Mouse (Mus musculus) MEL (cell line): Measurements from ENCODE around the gene Snrpn.

ENCODE experiments used
- CTCF ChIP-seq, 3 experiments: IDR thresholded peaks in 2 of 3; conservative IDR thresholded peaks in 1 of 3; 2 replicates each; pipeline ENCODE4 v1.5.1; 2011 to 2012; ENCODE audit warnings: low read length in 3 of 3, low read depth in 2 of 3, mild to moderate bottlenecking in 2 of 3, improper control_type of control experiment in 1 of 3, inconsistent platforms in 1 of 3, mixed read lengths in 1 of 3, moderate library complexity in 1 of 3; ENCODE audit not compliant: control insufficient read depth in 1 of 3, insufficient read depth in 1 of 3, poor library complexity in 1 of 3, severe bottlenecking in 1 of 3
- GABPA ChIP-seq: IDR thresholded peaks from 2 replicates; pipeline ENCODE4 v1.6.1; 2012; ENCODE audit warnings: low read depth, mild to moderate bottlenecking, inconsistent platforms, low read length, improper control_type of control experiment, moderate library complexity
- MAX ChIP-seq: IDR thresholded peaks from 2 replicates; pipeline ENCODE4 v1.6.1; 2011; ENCODE audit warnings: low read length, improper control_type of control experiment
- POLR2A ChIP-seq, 2 experiments: IDR thresholded peaks; 2 replicates each; pipeline ENCODE4 v1.6.1; 2011 to 2012; ENCODE audit warnings: low read length in 2 of 2, mild to moderate bottlenecking in 2 of 2, control low read depth in 1 of 2, improper control_type of control experiment in 1 of 2, low read depth in 1 of 2, moderate library complexity in 1 of 2; ENCODE audit not compliant: control insufficient read depth in 1 of 2, insufficient read depth in 1 of 2, poor library complexity in 1 of 2
- TAL1 ChIP-seq: IDR thresholded peaks from 2 replicates; pipeline ENCODE4 v1.6.1; 2012; ENCODE audit warnings: mild to moderate bottlenecking, inconsistent platforms, low read length, moderate library complexity, mixed read lengths
- USF1 ChIP-seq: IDR thresholded peaks from 2 replicates; pipeline ENCODE4 v1.6.1; 2014; ENCODE audit warnings: low read depth, mild to moderate bottlenecking, inconsistent platforms, low read length, improper control_type of control experiment, moderate library complexity
- ZC3H11A ChIP-seq: IDR thresholded peaks from 2 replicates; pipeline ENCODE4 v1.6.1; 2012; ENCODE audit warnings: low read depth, mild to moderate bottlenecking, inconsistent platforms, low read length, improper control_type of control experiment

- TF ChIP-seq ZC3H11A (no peak), CTCF (IDR thresholded peaks at IDR 0.05 in 2 of 3, conservative IDR thresholded peaks at IDR 0.05 in 1 of 3; ENCODE audit: control insufficient read depth in 1 of 3, insufficient read depth in 1 of 3, low read depth in 2 of 3, low read length in 3 of 3, poor library complexity in 1 of 3, severe bottlenecking in 1 of 3) (no peak), MAX (no peak), TAL1 (no peak), POLR2A (IDR thresholded peaks at IDR 0.05; ENCODE audit: control insufficient read depth in 1 of 2, insufficient read depth in 1 of 2, low read depth in 1 of 2, low read length in 2 of 2, poor library complexity in 1 of 2) (no peak), USF1 (no peak), GABPA (no peak)
Observed at GRCm38 (mm10) chr7:60097154-60097859, 42.7 kb downstream of the Snrpn start.
